Mouse (Mus musculus) 3T3-L1 (cell line): ENCODE measurements at regions not wholly inside any gene's neighbourhood (a gene's known extent, or its start where the extent isn't known, plus 50 kb on each side); places are given as distances from the start of the nearest gene placed in this dataset.

Experiments used
- DNase-seq: peaks from one replicate; pipeline ENCODE4 v3.0.0-alpha.2; 2015; ENCODE audit warnings: low read depth, low spot score

- DNase-seq = no peak
These were observed 103.6 kb downstream of the Ier5 start for GRCm38 (mm10) chr1:154995778-154996390.

- no peak for DNase-seq
These were observed 105.2 kb downstream of the Ier5 start for GRCm38 (mm10) chr1:154993927-154994856.

GRCm38 (mm10) chr1:154983325-154983724 is 99.0 kb upstream of the Cacna1e start:
- no peak for DNase-seq

- no peak for DNase-seq
These were observed 98.5 kb upstream of the Cacna1e start for GRCm38 (mm10) chr1:154982836-154983235.

- DNase-seq = no peak
These were observed 97.4 kb upstream of the Cacna1e start for GRCm38 (mm10) chr1:154981687-154982086.

GRCm38 (mm10) chr1:154975732-154976131 is 91.4 kb upstream of the Cacna1e start:
- no peak for DNase-seq

GRCm38 (mm10) chr1:154961271-154961670 is 77.0 kb upstream of the Cacna1e start:
- DNase-seq = no peak

- no peak for DNase-seq
These were observed 72.3 kb upstream of the Cacna1e start for GRCm38 (mm10) chr1:154956625-154957031.

- DNase-seq = no peak
These were observed 68.4 kb upstream of the Cacna1e start for GRCm38 (mm10) chr1:154952679-154953078.
